Mouse (Mus musculus) fibroblast of lung, adult 2 months (primary cell): ENCODE data around the gene Saal1.
"Not testable (repeated sequence)": the region's sequence is repeated elsewhere in the genome, so short reads cannot be mapped to it uniquely, and the experiment has no call there.

ENCODE experiments used
- DNase-seq: peaks from one replicate; pipeline ENCODE4 v3.0.0-alpha.2; 2011; ENCODE audit warnings: low read depth

The Saal1 gene

GRCm38 (mm10) chr7:46710390-46710844, at the start of gene Saal1:
Gene Saal1 (minus strand): TSS chr7:46710680.
- DNase-seq, result peak; percentile 51

GRCm38 (mm10) chr7:46751490-46751889, 41.0 kb upstream of the Saal1 start, which contains the start of gene Saa2:
Gene Saa2 (plus strand): TSS chr7:46751790.
- no peak for DNase-seq

- DNase-seq, result no peak
Measured at GRCm38 (mm10) chr7:46748459-46748858, 38.0 kb upstream of the Saal1 start.

GRCm38 (mm10) chr7:46746381-46746780, 35.9 kb upstream of the Saal1 start:
- no peak for DNase-seq

- DNase-seq, result no peak
Measured at GRCm38 (mm10) chr7:46745816-46746215, 35.3 kb upstream of the Saal1 start.

GRCm38 (mm10) chr7:46742880-46743279, 32.4 kb upstream of the Saal1 start, which contains the start of gene Saa1:
Gene Saa1 (minus strand): TSS chr7:46742980.
- not testable (repeated sequence) for DNase-seq

GRCm38 (mm10) chr7:46740041-46740440, 29.6 kb upstream of the Saal1 start:
- not testable (repeated sequence) for DNase-seq

- no peak for DNase-seq
Measured at GRCm38 (mm10) chr7:46738561-46739460, 28.3 kb upstream of the Saal1 start.

- no peak for DNase-seq
Measured at GRCm38 (mm10) chr7:46734983-46735382, 24.5 kb upstream of the Saal1 start.

GRCm38 (mm10) chr7:46732458-46732857, 22.0 kb upstream of the Saal1 start, which contains the start of gene Saa4:
Gene Saa4 (minus strand): TSS chr7:46732603.
- no peak for DNase-seq

- no peak for DNase-seq
Measured at GRCm38 (mm10) chr7:46727584-46727983, 17.1 kb upstream of the Saal1 start.

- DNase-seq, result no peak
Measured at GRCm38 (mm10) chr7:46724396-46724795, 13.9 kb upstream of the Saal1 start.

GRCm38 (mm10) chr7:46723849-46724248, 13.4 kb upstream of the Saal1 start:
- DNase-seq, result no peak

- no peak for DNase-seq
Measured at GRCm38 (mm10) chr7:46723354-46723753, 12.9 kb upstream of the Saal1 start.

GRCm38 (mm10) chr7:46720460-46720859, 10.0 kb upstream of the Saal1 start:
- DNase-seq, result no peak

GRCm38 (mm10) chr7:46719526-46719925, 9.0 kb upstream of the Saal1 start:
- DNase-seq, result peak; percentile 32

GRCm38 (mm10) chr7:46718591-46719270, 8.3 kb upstream of the Saal1 start:
- no peak for DNase-seq

GRCm38 (mm10) chr7:46716897-46717296, 6.4 kb upstream of the Saal1 start:
- DNase-seq, result peak; percentile 46

- DNase-seq, result no peak
Measured at GRCm38 (mm10) chr7:46715600-46715999, 5.1 kb upstream of the Saal1 start, which contains the start of gene Saa3. Gene Saa3 (minus strand): TSS chr7:46715700.

- no peak for DNase-seq
Measured at GRCm38 (mm10) chr7:46714518-46714917, 4.0 kb upstream of the Saal1 start.

- DNase-seq, result no peak
Measured at GRCm38 (mm10) chr7:46712250-46712649, 1.8 kb upstream of the Saal1 start.

- DNase-seq, result no peak
Measured at GRCm38 (mm10) chr7:46700521-46701025, 9.9 kb downstream of the Saal1 start.

GRCm38 (mm10) chr7:46696754-46697153, 13.7 kb downstream of the Saal1 start:
- DNase-seq, result no peak
